Mouse (Mus musculus) kidney, adult 8-10 months (tissue): ENCODE data around the gene Tprkb.
"Not testable (repeated sequence)": the region's sequence is repeated elsewhere in the genome, so short reads cannot be mapped to it uniquely, and the experiment has no call there.

ENCODE experiments used
- DNase-seq, 2 experiments: peaks; one replicate each; pipeline ENCODE4 v3.0.0; 2022

Gene Tprkb

GRCm38 (mm10) chr6:85911587-85911986 is at the start of gene Tprkb:
TSS of gene Tprkb (plus strand) at chr6:85911865.
- DNase-seq: peak; percentile 52 to 60

GRCm38 (mm10) chr6:85862565-85862964 is 49.1 kb upstream of the Tprkb start:
- DNase-seq: peak; percentile 41 to 59

- no peak for DNase-seq
These were observed 48.5 kb upstream of the Tprkb start for GRCm38 (mm10) chr6:85863136-85863535.

- DNase-seq: no peak
These were observed 47.8 kb upstream of the Tprkb start for GRCm38 (mm10) chr6:85863840-85864239.

GRCm38 (mm10) chr6:85864900-85865639 is 46.6 kb upstream of the Tprkb start:
- DNase-seq: peak; percentile 62 to 77

GRCm38 (mm10) chr6:85866166-85866565 is 45.5 kb upstream of the Tprkb start:
- DNase-seq: not testable (repeated sequence)

GRCm38 (mm10) chr6:85866995-85867394 is 44.7 kb upstream of the Tprkb start:
- not testable (repeated sequence) for DNase-seq

- DNase-seq: peak; percentile 30 to 32
These were observed 43.7 kb upstream of the Tprkb start for GRCm38 (mm10) chr6:85867726-85868690.

GRCm38 (mm10) chr6:85869006-85869405 is 42.7 kb upstream of the Tprkb start, which contains the start of gene Nat8f2:
TSS of gene Nat8f2 (minus strand) at chr6:85869158.
- DNase-seq: peak; percentile 75 to 84

GRCm38 (mm10) chr6:85883246-85883645 is 28.4 kb upstream of the Tprkb start:
- not testable (repeated sequence) for DNase-seq

GRCm38 (mm10) chr6:85884311-85884710 is 27.4 kb upstream of the Tprkb start:
- no peak for DNase-seq

GRCm38 (mm10) chr6:85888961-85889360 is 22.7 kb upstream of the Tprkb start:
- no peak for DNase-seq

GRCm38 (mm10) chr6:85895061-85895648 is 16.5 kb upstream of the Tprkb start:
- DNase-seq: peak; percentile 20 to 53

GRCm38 (mm10) chr6:85898596-85899475 is 12.8 kb upstream of the Tprkb start:
- not testable (repeated sequence) for DNase-seq

GRCm38 (mm10) chr6:85902303-85902702 is 9.4 kb upstream of the Tprkb start:
- no peak for DNase-seq

GRCm38 (mm10) chr6:85904642-85905061 is 7.0 kb upstream of the Tprkb start, which contains the start of gene Nat8f4:
TSS of gene Nat8f4 (minus strand) at chr6:85904884.
- peak; percentile 80 to 89 for DNase-seq

GRCm38 (mm10) chr6:85906911-85907351 is 4.7 kb upstream of the Tprkb start:
- DNase-seq: peak in 1 of 2 experiments; percentile 41

GRCm38 (mm10) chr6:85908341-85908740 is 3.3 kb upstream of the Tprkb start:
- DNase-seq: peak; percentile 59 to 79

- no peak for DNase-seq
These were observed 2.0 kb upstream of the Tprkb start for GRCm38 (mm10) chr6:85909704-85910103.

GRCm38 (mm10) chr6:85915141-85915538 is 3.5 kb downstream of the Tprkb start:
- no peak for DNase-seq
